Mouse (Mus musculus) thymus, adult 2 months (tissue): ENCODE measurements at regions not wholly inside any gene's neighbourhood (a gene's known extent, or its start where the extent isn't known, plus 50 kb on each side); places are given as distances from the start of the nearest gene placed in this dataset.

Experiments
- DNase-seq: peaks from one replicate; pipeline ENCODE4 v3.0.0; 2021
- H3K27ac ChIP-seq: fragments of 200-500 bp; 2 replicates; pipeline ENCODE4 v1.5.1; 2012; ENCODE audit warnings: low read length, control low read depth; ENCODE audit not compliant: control insufficient read depth, insufficient read depth
- H3K27me3 ChIP-seq: fragments of 200-500 bp; 2 replicates; pipeline ENCODE4 v1.6.1; 2012; ENCODE audit warnings: mild to moderate bottlenecking, low read length, moderate library complexity, mixed read lengths; ENCODE audit not compliant: control insufficient read depth, insufficient read depth
- H3K36me3 ChIP-seq: fragments of 200-500 bp; 2 replicates; pipeline ENCODE4 v1.6.1; 2012; ENCODE audit warnings: mild to moderate bottlenecking, low read length, moderate library complexity; ENCODE audit not compliant: control insufficient read depth, insufficient read depth
- H3K4me1 ChIP-seq: fragments of 200-500 bp; replicated peaks from 2 replicates; pipeline ENCODE4 v1.6.1; 2012; ENCODE audit warnings: low read length; ENCODE audit not compliant: control insufficient read depth, insufficient read depth
- H3K4me3 ChIP-seq: fragments of 200-500 bp; 2 replicates; pipeline ENCODE4 v1.5.1; 2012; ENCODE audit warnings: mild to moderate bottlenecking, low read length, control low read depth, moderate library complexity; ENCODE audit not compliant: control insufficient read depth, insufficient read depth
- CTCF ChIP-seq: fragments of 200-500 bp; IDR thresholded peaks from 2 replicates; pipeline ENCODE4 v1.5.1; 2012; ENCODE audit warnings: mild to moderate bottlenecking, control low read depth, low read length, moderate library complexity, borderline replicate concordance; ENCODE audit not compliant: control insufficient read depth, poor library complexity, insufficient read depth; ENCODE audit errors: extremely low read depth
- POLR2A ChIP-seq: fragments of 200-500 bp; IDR thresholded peaks from 2 replicates; pipeline ENCODE4 v1.6.1; 2012; ENCODE audit warnings: mild to moderate bottlenecking, low read length, control low read depth, moderate library complexity; ENCODE audit not compliant: control insufficient read depth, poor library complexity, insufficient read depth; ENCODE audit errors: extremely low read depth
- WGBS: fragments of 180-500 bp; shearing (Covaris S2); methylation state at CpG from one replicate; pipeline ENCODE4 v1.1.7; 2018; 5-methylcytosine and 5-hydroxymethylcytosine counted together

DNA sequence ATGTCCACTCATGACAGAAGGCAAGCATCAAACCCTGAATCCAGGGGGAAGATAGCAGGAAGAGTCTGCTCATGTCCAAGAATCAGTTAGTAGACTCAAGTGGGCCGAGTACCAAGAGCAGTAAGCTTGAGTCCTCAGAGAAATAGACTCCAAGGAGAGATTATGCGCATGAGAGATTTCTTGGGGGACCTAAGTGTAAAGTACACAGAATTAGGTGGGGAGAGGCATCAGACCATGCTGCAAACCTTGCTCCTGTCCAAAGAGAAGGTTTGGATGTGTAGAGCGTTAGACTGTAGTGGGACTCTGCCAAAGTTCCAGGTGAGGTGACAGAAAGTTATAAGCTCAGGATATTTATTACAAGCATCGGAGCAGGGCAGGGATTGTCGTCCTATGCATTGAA lies 654.4 kb downstream of the Dhx35 start:
- H3K27me3 ChIP-seq, result no peaks in the 10 kb centered on the region
- no peak overlapping the region for H3K27ac ChIP-seq
- TF ChIP-seq CTCF, result no peak
- TF ChIP-seq POLR2A, result no peak
- H3K4me1 ChIP-seq, result no peaks in the 10 kb centered on the region
- 92% methylated on average over 5 of the region's 5 CpGs for WGBS
- DNase-seq, result no peak
- H3K4me3 ChIP-seq, result no peak overlapping the region
- no peaks in the 10 kb centered on the region for H3K36me3 ChIP-seq

DNA sequence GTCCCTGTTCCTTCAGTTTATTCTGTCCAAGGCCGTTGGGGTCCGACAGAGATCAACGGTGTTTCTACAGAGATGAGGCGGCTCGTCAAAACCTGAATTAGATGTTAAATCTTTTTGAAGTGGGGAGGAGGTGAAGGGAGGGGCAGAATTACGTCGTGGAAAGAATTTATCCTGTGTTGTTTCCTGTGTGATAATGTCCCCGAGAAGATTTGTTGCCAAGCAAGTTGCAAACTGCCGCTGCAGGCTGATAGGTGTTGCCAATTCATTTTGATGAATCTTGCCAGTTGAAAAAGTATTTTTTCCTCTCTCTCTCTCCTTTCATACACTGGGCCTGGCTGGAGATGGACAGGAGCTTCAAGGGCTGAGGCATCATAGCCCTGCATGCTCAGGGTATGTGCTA lies 656.8 kb downstream of the Dhx35 start:
- Histone ChIP-seq H3K27ac (no peak overlapping the region), H3K4me1 (no peaks in the 10 kb centered on the region), H3K36me3 (no peaks in the 10 kb centered on the region), H3K27me3 (no peaks in the 10 kb centered on the region), H3K4me3 (no peak overlapping the region)
- 58% methylated on average over 9 of the region's 9 CpGs for whole genome bisulfite sequencing
- TF ChIP-seq CTCF, result no peak
- no peak for DNase-seq

GRCm38 (mm10) chr2:159481399-159482080 lies 686.9 kb downstream of the Dhx35 start:
- 92% methylated on average over 6 of the region's 6 CpGs for WGBS
- no peaks in the 10 kb centered on the region for H3K4me1 ChIP-seq
- TF ChIP-seq POLR2A (no peak), CTCF (no peak)
- no peaks in the 10 kb centered on the region for H3K36me3 ChIP-seq
- no peaks in the 10 kb centered on the region for H3K27me3 ChIP-seq
- DNase-seq, result no peak
- H3K4me3 ChIP-seq, result no peak overlapping the region
- H3K27ac ChIP-seq, result no peak overlapping the region

DNA sequence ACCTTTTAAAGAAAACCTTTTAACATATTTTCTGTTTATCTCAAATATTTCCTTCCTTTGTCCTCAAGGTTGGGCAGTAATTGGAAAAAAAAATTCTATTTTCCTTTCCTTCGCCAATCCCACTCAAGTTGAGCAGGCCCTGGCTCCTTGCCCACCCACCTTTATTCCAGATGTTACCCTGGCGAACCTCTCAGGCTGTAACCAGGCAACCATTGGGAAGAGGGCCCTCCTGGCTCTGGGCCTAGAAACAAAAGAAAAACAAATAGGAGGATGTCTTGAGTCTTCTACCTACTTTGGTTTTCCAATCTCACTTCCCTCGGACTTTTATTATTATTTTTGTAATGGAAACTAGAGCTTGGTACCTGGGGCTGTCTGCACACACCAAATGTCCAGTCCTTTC lies 696.5 kb downstream of the Dhx35 start:
- H3K27ac ChIP-seq, result no peak overlapping the region
- H3K4me3 ChIP-seq, result no peak overlapping the region
- no peak for TF ChIP-seq POLR2A
- TF ChIP-seq CTCF, result no peak
- H3K27me3 ChIP-seq, result no peaks in the 10 kb centered on the region
- WGBS, result 78% methylated on average over 3 of the region's 3 CpGs
- no peak for DNase-seq
- H3K4me1 ChIP-seq, result no peaks in the 10 kb centered on the region
- no peaks in the 10 kb centered on the region for H3K36me3 ChIP-seq

- no peak overlapping the region for H3K4me3 ChIP-seq
- H3K27ac ChIP-seq, result no peak overlapping the region
- DNase-seq, result no peak
- WGBS, result 76% methylated on average over 2 of the region's 2 CpGs
- no peaks in the 10 kb centered on the region for H3K27me3 ChIP-seq
- H3K36me3 ChIP-seq, result no peaks in the 10 kb centered on the region
- no peak for TF ChIP-seq CTCF
- no peak for TF ChIP-seq POLR2A
- no peaks in the 10 kb centered on the region for H3K4me1 ChIP-seq
Observed at GRCm38 (mm10) chr2:159498691-159499090, 704.1 kb downstream of the Dhx35 start.

DNA sequence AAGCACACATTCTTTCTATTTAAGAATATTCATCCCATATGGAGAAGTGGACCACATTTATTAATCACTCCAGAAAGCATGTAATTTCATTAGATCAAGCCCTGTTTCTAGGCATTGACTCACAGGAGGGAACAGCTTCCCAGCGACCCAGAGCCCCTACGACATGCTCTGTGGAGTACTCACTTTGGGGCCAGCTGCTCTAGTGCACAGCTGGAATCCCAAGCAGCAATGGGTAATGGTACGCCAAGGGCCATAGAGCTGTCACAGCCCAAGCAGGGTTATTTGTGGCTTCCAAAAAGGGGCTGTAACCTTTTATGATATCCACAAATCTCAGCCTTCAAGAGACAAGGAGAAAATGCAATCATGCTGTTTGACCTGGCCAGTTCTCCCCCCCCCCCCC lies 706.4 kb downstream of the Dhx35 start:
- Histone ChIP-seq H3K4me3 (no peak overlapping the region), H3K27ac (no peak overlapping the region), H3K36me3 (no peaks in the 10 kb centered on the region), H3K27me3 (no peaks in the 10 kb centered on the region), H3K4me1 (no peaks in the 10 kb centered on the region)
- TF ChIP-seq POLR2A (no peak), CTCF (no peak)
- WGBS, result 59% methylated on average over 3 of the region's 3 CpGs
- DNase-seq, result no peak

GRCm38 (mm10) chr2:159519066-159519465 lies 724.5 kb downstream of the Dhx35 start:
- 67% methylated on average over 4 of the region's 4 CpGs for WGBS
- no peak for DNase-seq
- H3K4me1 ChIP-seq, result no peaks in the 10 kb centered on the region
- no peak overlapping the region for H3K27ac ChIP-seq
- no peak overlapping the region for H3K4me3 ChIP-seq
- H3K27me3 ChIP-seq, result no peaks in the 10 kb centered on the region
- no peaks in the 10 kb centered on the region for H3K36me3 ChIP-seq
- TF ChIP-seq CTCF (no peak), POLR2A (no peak)
